Mouse (Mus musculus): ENCODE data around the gene Cd24a. TPM values are rescaled to one million over a fixed set of nuclear protein-coding genes. Genes with fewer than 3 reads are reported as not detected.

The Cd24a gene
- polyA plus RNA-seq, 1 experiment from 2014 or later = 84.3 TPM

GRCm38 (mm10) chr10:43609958-43610357, 31.9 kb downstream of the Cd24a start:
- Histone ChIP-seq H3K9me3 (replicated peaks; ENCODE audit: control insufficient read depth, low read length) (no peaks in the 10 kb centered on the region), H3K4me3 (ENCODE audit: low read length) (no peak overlapping the region), H3K36me3 (ENCODE audit: control insufficient read depth, insufficient read depth) (no peaks in the 10 kb centered on the region), H3K4me2 (ENCODE audit: low read depth, low read length) (no peak overlapping the region), H3K27ac (ENCODE audit: low read length) (no peak overlapping the region), H3K4me1 (ENCODE audit: control insufficient read depth, insufficient read depth, low read length) (no peaks in the 10 kb centered on the region), H3K9ac (ENCODE audit: low read length) (no peak overlapping the region), H3K27me3 (ENCODE audit: control insufficient read depth, insufficient read depth, low read length) (no peaks in the 10 kb centered on the region)
- ATAC-seq (replicated peaks; ENCODE audit: extremely low read depth, insufficient read depth, low FRiP score) = no peak
- 58% methylated on average over 2 of the region's 2 CpGs for WGBS

- Histone ChIP-seq H3K4me2 (ENCODE audit: low read depth, low read length) (no peak overlapping the region), H3K36me3 (ENCODE audit: control insufficient read depth, insufficient read depth) (no peaks in the 10 kb centered on the region), H3K4me3 (ENCODE audit: low read length) (no peak overlapping the region), H3K9me3 (replicated peaks; ENCODE audit: control insufficient read depth, low read length) (no peaks in the 10 kb centered on the region), H3K27ac (ENCODE audit: low read length) (no peak overlapping the region), H3K27me3 (ENCODE audit: control insufficient read depth, insufficient read depth, low read length) (no peaks in the 10 kb centered on the region), H3K9ac (ENCODE audit: low read length) (no peak overlapping the region), H3K4me1 (ENCODE audit: control insufficient read depth, insufficient read depth, low read length) (no peaks in the 10 kb centered on the region)
- no peak for ATAC-seq (replicated peaks; ENCODE audit: extremely low read depth, insufficient read depth, low FRiP score)
These were observed 33.0 kb downstream of the Cd24a start for GRCm38 (mm10) chr10:43611081-43611480.

GRCm38 (mm10) chr10:43619059-43619531, 41.0 kb downstream of the Cd24a start:
- no peak for ATAC-seq (replicated peaks; ENCODE audit: extremely low read depth, insufficient read depth, low FRiP score)
- Histone ChIP-seq H3K9me3 (replicated peaks; ENCODE audit: control insufficient read depth, low read length) (no peaks in the 10 kb centered on the region), H3K27ac (ENCODE audit: low read length) (no peak overlapping the region), H3K4me2 (ENCODE audit: low read depth, low read length) (peak overlapping the region; percentile 9; the same call in 1 of the 2 replicates), H3K9ac (ENCODE audit: low read length) (no peak overlapping the region), H3K4me1 (ENCODE audit: control insufficient read depth, insufficient read depth, low read length) (no peaks in the 10 kb centered on the region), H3K4me3 (ENCODE audit: low read length) (no peak overlapping the region), H3K36me3 (ENCODE audit: control insufficient read depth, insufficient read depth) (no peaks in the 10 kb centered on the region), H3K27me3 (ENCODE audit: control insufficient read depth, insufficient read depth, low read length) (no peaks in the 10 kb centered on the region)
- 16% methylated on average over 6 of the region's 6 CpGs for WGBS

GRCm38 (mm10) chr10:43619939-43620338, 41.9 kb downstream of the Cd24a start:
- no peak for ATAC-seq (replicated peaks; ENCODE audit: extremely low read depth, insufficient read depth, low FRiP score)
- Histone ChIP-seq H3K9me3 (replicated peaks; ENCODE audit: control insufficient read depth, low read length) (no peaks in the 10 kb centered on the region), H3K27me3 (ENCODE audit: control insufficient read depth, insufficient read depth, low read length) (no peaks in the 10 kb centered on the region), H3K36me3 (ENCODE audit: control insufficient read depth, insufficient read depth) (no peaks in the 10 kb centered on the region), H3K4me3 (ENCODE audit: low read length) (no peak overlapping the region), H3K27ac (ENCODE audit: low read length) (no peak overlapping the region), H3K4me2 (ENCODE audit: low read depth, low read length) (no peak overlapping the region), H3K9ac (ENCODE audit: low read length) (no peak overlapping the region), H3K4me1 (ENCODE audit: control insufficient read depth, insufficient read depth, low read length) (no peaks in the 10 kb centered on the region)
- WGBS = 65% methylated on average over 2 of the region's 2 CpGs

GRCm38 (mm10) chr10:43623510-43623909, 45.4 kb downstream of the Cd24a start:
- WGBS = 89% methylated on average over 8 of the region's 8 CpGs
- no peak overlapping the region for H3K9ac ChIP-seq (ENCODE audit: low read length)

GRCm38 (mm10) chr10:43624362-43624761, 46.3 kb downstream of the Cd24a start:
- no peak for ATAC-seq (replicated peaks; ENCODE audit: extremely low read depth, insufficient read depth, low FRiP score)
- Histone ChIP-seq H3K9ac (ENCODE audit: low read length) (no peak overlapping the region), H3K4me3 (ENCODE audit: low read length) (no peak overlapping the region), H3K36me3 (ENCODE audit: control insufficient read depth, insufficient read depth) (no peaks in the 10 kb centered on the region), H3K4me1 (ENCODE audit: control insufficient read depth, insufficient read depth, low read length) (no peaks in the 10 kb centered on the region), H3K27me3 (ENCODE audit: control insufficient read depth, insufficient read depth, low read length) (no peaks in the 10 kb centered on the region), H3K27ac (ENCODE audit: low read length) (no peak overlapping the region), H3K9me3 (replicated peaks; ENCODE audit: control insufficient read depth, low read length) (peaks cover 8% of the 10 kb centered on the region; the same call in 1 of the 2 replicates), H3K4me2 (ENCODE audit: low read depth, low read length) (no peak overlapping the region)
- WGBS = 80% methylated on average over 5 of the region's 5 CpGs

More at GRCm38 (mm10) chr10:43623510-43623909, 45.4 kb downstream of the Cd24a start:
- no peak overlapping the region for H3K4me2 ChIP-seq (ENCODE audit: low read depth, low read length)
- H3K36me3 ChIP-seq (ENCODE audit: control insufficient read depth, insufficient read depth) = no peaks in the 10 kb centered on the region
- no peak for ATAC-seq (replicated peaks; ENCODE audit: extremely low read depth, insufficient read depth, low FRiP score)
- H3K9me3 ChIP-seq (replicated peaks; ENCODE audit: control insufficient read depth, low read length) = peaks cover 8% of the 10 kb centered on the region; the same call in 1 of the 2 replicates
- no peak overlapping the region for H3K4me3 ChIP-seq (ENCODE audit: low read length)
- H3K27ac ChIP-seq (ENCODE audit: low read length) = no peak overlapping the region
- H3K27me3 ChIP-seq (ENCODE audit: control insufficient read depth, insufficient read depth, low read length) = no peaks in the 10 kb centered on the region
- no peaks in the 10 kb centered on the region for H3K4me1 ChIP-seq (ENCODE audit: control insufficient read depth, insufficient read depth, low read length)

- WGBS = 62% methylated on average over 2 of the region's 2 CpGs
- H3K9me3 ChIP-seq (replicated peaks; ENCODE audit: control insufficient read depth, low read length) = peaks cover 8% of the 10 kb centered on the region; the same call in 1 of the 2 replicates
- no peak for ATAC-seq (replicated peaks; ENCODE audit: extremely low read depth, insufficient read depth, low FRiP score)
These were observed 46.8 kb downstream of the Cd24a start for GRCm38 (mm10) chr10:43624791-43625398.

GRCm38 (mm10) chr10:43625578-43625977, 47.5 kb downstream of the Cd24a start:
- WGBS = 71% methylated on average over 2 of the region's 2 CpGs
- no peak overlapping the region for H3K27ac ChIP-seq (ENCODE audit: low read length)
- peaks cover 8% of the 10 kb centered on the region; the same call in 1 of the 2 replicates for H3K9me3 ChIP-seq (replicated peaks; ENCODE audit: control insufficient read depth, low read length)
- H3K27me3 ChIP-seq (ENCODE audit: control insufficient read depth, insufficient read depth, low read length) = no peaks in the 10 kb centered on the region
- no peaks in the 10 kb centered on the region for H3K36me3 ChIP-seq (ENCODE audit: control insufficient read depth, insufficient read depth)
- ATAC-seq (replicated peaks; ENCODE audit: extremely low read depth, insufficient read depth, low FRiP score) = no peak
- H3K4me2 ChIP-seq (ENCODE audit: low read depth, low read length) = no peak overlapping the region
- no peak overlapping the region for H3K4me3 ChIP-seq (ENCODE audit: low read length)
- H3K9ac ChIP-seq (ENCODE audit: low read length) = no peak overlapping the region
- H3K4me1 ChIP-seq (ENCODE audit: control insufficient read depth, insufficient read depth, low read length) = no peaks in the 10 kb centered on the region

More at GRCm38 (mm10) chr10:43624791-43625398, 46.8 kb downstream of the Cd24a start:
- Histone ChIP-seq H3K36me3 (ENCODE audit: control insufficient read depth, insufficient read depth) (no peaks in the 10 kb centered on the region), H3K4me1 (ENCODE audit: control insufficient read depth, insufficient read depth, low read length) (no peaks in the 10 kb centered on the region), H3K4me3 (ENCODE audit: low read length) (no peak overlapping the region), H3K4me2 (ENCODE audit: low read depth, low read length) (no peak overlapping the region), H3K9ac (ENCODE audit: low read length) (no peak overlapping the region), H3K27ac (ENCODE audit: low read length) (no peak overlapping the region), H3K27me3 (ENCODE audit: control insufficient read depth, insufficient read depth, low read length) (no peaks in the 10 kb centered on the region)

GRCm38 (mm10) chr10:43629216-43629615, 51.1 kb downstream of the Cd24a start:
- Histone ChIP-seq H3K4me3 (ENCODE audit: low read length) (no peak overlapping the region), H3K9me3 (replicated peaks; ENCODE audit: control insufficient read depth, low read length) (peaks cover 8% of the 10 kb centered on the region; the same call in 1 of the 2 replicates), H3K4me1 (ENCODE audit: control insufficient read depth, insufficient read depth, low read length) (no peaks in the 10 kb centered on the region), H3K4me2 (ENCODE audit: low read depth, low read length) (no peak overlapping the region), H3K36me3 (ENCODE audit: control insufficient read depth, insufficient read depth) (no peaks in the 10 kb centered on the region), H3K9ac (ENCODE audit: low read length) (no peak overlapping the region), H3K27ac (ENCODE audit: low read length) (no peak overlapping the region), H3K27me3 (ENCODE audit: control insufficient read depth, insufficient read depth, low read length) (no peaks in the 10 kb centered on the region)
- WGBS = 56% methylated on average over 5 of the region's 5 CpGs
- no peak for ATAC-seq (replicated peaks; ENCODE audit: extremely low read depth, insufficient read depth, low FRiP score)

Data from heart, embryonic 16.5 days (tissue).